Mouse (Mus musculus) retina, embryonic 14.5 days (tissue): ENCODE data around the gene Gsc2.
A peak's percentile ranks its signal among the peaks of the same experiment; 100 is the strongest.

ENCODE experiments used
- DNase-seq: peaks from one replicate; pipeline ENCODE4 v3.0.0-alpha.2; 2015; ENCODE audit warnings: low spot score

Gene Gsc2

DNA sequence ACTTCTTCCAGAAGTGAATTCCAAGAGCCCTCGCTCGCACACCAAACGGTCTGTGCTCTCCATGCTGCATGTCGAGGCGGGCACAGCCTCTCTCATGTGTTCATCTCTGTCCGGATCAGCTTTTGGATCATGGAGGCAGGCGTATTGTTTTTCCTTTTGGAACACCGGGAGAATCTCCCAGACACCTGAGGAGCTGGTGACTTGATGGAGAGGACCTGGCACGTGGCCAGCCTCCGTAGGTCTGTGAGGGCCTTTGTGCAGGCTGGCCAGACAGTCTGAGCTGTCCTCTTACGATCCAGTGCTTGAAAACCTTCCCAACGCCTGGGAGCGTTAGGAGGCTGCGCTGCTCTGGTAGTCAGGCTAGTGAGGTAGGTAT lies 7.3 kb upstream of the Gsc2 start:
- DNase-seq: no peak

DNA sequence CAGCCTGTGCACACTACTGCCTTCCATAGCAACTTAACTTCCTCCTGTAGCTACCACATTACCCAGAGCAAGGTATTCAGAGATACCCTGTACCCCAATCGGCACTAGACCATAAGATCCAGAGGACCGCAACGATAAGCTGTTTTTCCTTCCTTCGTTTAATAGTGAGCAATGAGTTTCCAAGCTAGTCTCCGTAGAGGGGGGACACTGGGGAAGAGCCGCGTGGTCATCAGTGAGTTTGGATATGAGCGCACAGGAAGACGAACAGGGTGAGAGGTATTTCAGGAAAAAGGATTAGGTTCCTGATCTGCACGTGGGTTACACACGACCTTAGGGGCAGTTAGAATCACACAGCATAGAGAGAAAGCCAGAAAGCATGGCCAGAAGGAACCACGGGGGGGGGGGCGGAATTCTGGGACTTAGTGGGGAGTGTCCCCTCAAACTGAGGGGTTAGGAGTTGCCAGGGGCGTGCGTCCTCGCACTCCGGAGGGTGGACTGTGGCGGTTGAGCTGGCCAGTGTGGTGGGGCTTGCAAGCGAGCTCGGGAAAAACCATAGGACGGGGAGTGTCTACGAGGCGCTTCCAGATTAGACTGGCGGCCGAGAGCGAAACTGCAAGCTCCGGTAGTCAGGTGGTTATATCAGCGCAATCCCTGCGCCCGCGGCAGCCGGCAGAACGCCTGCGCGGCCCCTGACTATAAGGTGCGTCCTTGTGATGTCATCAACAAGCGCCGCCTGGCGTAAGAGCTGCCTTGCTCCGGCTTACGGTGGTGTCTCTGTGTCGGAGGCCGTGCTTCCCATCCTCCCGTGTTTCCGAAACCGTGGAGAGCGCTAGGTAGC lies 6.7 kb upstream of the Gsc2 start:
- peak; percentile 98 for DNase-seq

DNA sequence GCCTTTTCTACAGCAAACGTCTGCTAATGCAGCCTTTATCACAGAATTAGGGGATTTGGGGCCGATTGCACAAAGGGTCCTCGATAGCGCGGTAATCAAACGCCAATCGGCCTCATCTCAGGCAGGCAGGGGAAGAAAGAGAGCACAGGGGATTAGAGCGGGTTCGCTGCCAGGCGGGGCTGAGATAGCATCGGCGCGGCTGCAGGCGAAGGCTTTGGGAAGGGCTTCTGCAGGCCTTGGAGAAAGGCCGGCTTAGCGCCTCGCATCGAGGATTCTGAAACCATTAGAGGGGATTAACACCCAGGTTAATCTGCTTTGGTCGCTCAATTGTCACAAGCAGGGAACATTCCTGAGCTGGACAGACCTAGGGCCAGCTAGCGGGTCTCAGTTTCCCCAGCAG lies 5.7 kb upstream of the Gsc2 start:
- DNase-seq: peak; percentile 37

DNA sequence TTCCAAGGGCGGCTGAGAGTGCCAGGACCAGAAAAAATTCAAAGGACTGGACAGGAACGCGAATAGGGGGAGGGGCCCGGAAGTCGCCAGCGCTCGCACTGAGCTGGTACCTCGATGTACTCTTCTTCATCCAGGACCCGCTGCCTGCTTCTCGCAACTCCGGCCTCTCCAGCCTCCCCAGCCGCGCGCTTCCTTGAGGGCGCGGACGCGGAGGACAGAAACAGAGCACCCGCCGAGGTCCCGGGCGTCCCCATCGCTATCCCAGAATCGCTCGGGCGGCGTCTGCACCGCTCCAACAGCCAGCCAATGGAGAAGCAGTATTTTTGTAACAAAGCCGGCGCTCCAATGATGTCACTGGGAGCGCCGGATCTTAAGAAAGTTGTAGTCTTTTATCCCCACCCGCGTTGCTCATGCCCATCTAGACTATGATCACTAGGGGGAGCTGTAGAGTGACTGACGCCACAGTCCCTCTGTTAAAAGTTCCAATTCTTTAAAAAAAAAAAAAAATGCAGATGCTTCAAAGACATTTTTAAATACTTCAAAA lies 3.7 kb downstream of the Gsc2 start, which contains the start of gene Ess2:
TSS of gene Ess2 (minus strand) at position 297 of the 544 bp plus-strand sequence.
- DNase-seq: peak; percentile 99

GRCm38 (mm10) chr16:17898462-17898861 lies 16.4 kb downstream of the Gsc2 start, which contains the start of the genes Dgcr2 and Tssk2:
TSS of gene Dgcr2 (minus strand) at chr16:17898562.
TSS of gene Tssk2 (plus strand) at chr16:17898637.
- DNase-seq: no peak

DNA sequence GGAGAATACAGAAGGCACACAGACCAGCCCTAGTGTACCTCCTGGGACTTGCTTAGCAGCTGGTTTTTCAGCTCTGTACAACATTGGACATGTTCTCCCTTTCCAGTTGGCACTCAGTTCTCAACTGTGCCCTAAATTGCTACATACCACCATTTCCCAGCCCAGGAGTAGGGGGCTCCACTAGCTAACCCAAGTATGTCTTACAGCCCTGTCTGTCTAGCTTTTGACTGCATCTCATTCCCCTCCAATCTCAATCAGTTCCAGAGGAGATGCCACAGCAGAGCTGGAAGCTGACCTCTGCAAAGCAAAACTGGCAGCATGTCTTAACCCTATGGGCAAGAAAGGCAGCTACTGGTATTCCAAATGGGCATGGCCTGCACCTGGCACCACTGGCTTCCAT lies 18.8 kb downstream of the Gsc2 start:
- no peak for DNase-seq

DNA sequence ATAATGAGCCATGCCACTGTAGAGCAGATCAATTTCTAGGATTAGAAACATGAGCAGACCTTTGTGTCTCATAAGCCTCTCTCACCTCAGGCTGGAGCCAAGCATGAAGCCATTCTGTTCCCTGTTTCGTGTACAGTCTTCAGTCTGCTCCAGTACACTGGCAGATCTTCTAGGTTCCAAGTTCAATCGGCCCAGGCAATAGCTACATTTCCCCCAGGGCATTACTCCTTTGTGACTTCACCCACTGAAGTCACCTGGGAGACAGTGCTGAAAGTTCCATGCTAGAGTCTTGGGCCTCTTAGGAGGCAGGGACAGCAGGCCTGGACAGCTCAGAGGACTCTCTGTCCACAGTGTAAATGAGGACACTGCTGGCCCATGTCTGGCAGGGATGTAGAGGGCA lies 20.9 kb downstream of the Gsc2 start, which contains the start of gene Tssk1:
TSS of gene Tssk1 (plus strand) at position 301 of the 400 bp plus-strand sequence.
- DNase-seq: no peak

- no peak for DNase-seq
Measured at GRCm38 (mm10) chr16:17892606-17893005, 22.3 kb downstream of the Gsc2 start.

DNA sequence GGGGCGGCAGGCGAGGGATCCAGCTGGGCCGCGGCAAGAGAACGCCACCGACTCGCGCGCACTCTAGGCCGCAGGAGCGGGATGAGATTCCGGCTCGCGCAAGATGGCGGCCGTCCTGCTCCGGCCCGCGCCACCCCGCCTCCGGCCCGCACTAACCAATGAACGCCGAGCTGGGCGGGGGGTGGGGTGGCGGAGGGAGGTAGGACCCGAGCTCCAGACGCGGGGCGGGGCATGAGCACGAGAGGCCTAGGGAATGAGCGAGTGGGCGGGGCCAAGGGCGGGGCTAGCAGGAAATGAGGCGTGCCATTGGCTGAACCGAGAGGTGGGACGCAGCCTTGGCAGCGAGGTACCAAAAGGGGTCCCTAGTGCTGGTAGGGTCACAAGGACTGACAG lies 23.3 kb downstream of the Gsc2 start, which contains the start of gene Gm20518:
TSS of gene Gm20518 (minus strand) at position 105 of the 393 bp plus-strand sequence.
- peak; percentile 100 for DNase-seq

GRCm38 (mm10) chr16:17890917-17891566 lies 23.8 kb downstream of the Gsc2 start:
- peak; percentile 55 for DNase-seq

- no peak for DNase-seq
Measured at GRCm38 (mm10) chr16:17890342-17890727, 24.5 kb downstream of the Gsc2 start.

DNA sequence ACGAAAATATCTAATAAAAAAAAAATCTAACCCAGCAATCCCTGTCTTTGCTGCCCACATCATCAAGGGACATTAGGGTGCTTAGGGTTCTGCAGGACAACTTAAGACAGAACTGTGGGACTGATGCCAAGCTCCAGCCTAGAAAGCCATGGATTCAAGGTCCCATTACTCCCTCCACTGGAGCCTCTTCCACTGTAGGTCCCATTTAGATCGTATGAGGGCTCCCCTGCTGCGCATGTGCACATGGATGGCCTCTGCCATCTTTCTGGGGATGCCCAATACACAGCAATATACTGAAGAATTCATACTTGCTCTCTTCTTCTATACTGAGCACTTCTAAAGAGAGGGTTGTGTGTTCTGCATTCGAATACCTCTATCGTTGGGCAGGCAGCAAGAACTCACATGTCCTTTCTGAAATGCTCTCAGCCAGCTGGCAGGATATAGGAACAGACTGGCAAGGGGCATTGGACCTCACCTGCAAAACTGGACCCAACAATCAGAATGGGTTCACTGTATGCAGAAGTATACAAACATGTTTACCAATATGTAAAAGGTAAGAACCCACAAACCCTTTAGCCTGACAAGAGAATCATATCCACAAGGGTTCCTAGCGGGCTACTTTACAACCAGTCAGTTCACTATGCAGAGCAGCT lies 25.0 kb downstream of the Gsc2 start:
- DNase-seq: no peak

DNA sequence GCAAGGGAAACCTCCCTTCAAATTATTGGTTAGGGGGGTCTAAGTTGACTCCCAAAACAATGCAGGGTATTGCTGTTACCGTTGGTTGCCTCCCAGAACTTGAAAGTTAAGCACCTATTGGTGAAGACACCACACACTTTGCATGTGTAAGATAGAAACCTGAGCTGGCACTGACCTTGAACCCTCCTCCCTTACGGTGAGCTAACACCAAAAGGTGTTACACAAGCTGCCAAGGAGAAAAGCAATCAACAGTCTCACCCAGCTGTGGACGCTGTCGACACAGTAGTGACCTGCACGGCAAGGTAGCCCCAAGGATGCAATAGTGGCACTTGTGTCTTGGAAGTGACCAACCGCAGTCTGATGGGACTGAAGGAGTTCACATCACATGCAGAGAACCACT lies 30.7 kb downstream of the Gsc2 start:
- DNase-seq: no peak

- no peak for DNase-seq
Measured at GRCm38 (mm10) chr16:17882196-17882595, 32.7 kb downstream of the Gsc2 start.

GRCm38 (mm10) chr16:17879571-17879970 lies 35.3 kb downstream of the Gsc2 start:
- DNase-seq: no peak

GRCm38 (mm10) chr16:17876096-17876495 lies 38.8 kb downstream of the Gsc2 start:
- no peak for DNase-seq

DNA sequence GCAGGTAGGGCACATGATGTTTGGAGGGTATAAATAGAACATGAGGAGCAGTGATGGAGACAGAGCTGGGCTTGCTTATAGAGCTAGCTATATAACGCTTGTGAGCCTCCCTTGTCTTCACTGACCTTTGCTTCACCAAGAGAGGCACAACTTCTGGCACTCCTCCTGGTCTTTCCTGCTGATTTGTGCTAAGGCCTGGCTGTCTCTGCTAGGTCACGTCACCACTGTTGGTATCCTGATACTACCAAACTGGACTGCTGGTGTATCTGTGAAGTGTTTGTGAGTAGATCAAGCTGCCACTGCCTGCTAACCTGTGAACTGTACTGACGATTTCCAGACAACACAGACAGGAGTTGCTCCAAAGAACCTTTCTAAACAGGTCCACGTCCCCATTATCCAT lies 39.7 kb downstream of the Gsc2 start:
- DNase-seq: no peak

DNA sequence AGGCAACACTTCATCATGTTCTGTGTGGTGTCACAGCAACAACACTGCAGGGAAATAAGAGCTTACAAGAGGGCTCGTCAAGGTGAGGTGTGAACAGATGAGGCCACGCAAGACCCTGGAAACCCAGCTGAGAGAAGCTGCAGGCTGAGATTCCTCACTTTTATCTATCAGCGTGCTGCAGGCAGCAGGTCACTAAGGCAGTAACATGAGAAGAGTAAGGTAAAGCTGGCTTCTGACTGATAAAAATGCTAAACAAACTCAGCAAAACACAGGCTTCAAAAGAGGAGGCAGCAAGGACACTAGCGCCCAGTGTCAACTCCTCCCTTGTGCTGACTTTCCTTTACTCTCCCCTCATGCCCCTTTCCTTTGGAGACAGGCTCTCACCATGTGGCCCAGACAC lies 41.9 kb downstream of the Gsc2 start:
- DNase-seq: no peak

- DNase-seq: no peak
Measured at GRCm38 (mm10) chr16:17871248-17871647, 43.6 kb downstream of the Gsc2 start.

DNA sequence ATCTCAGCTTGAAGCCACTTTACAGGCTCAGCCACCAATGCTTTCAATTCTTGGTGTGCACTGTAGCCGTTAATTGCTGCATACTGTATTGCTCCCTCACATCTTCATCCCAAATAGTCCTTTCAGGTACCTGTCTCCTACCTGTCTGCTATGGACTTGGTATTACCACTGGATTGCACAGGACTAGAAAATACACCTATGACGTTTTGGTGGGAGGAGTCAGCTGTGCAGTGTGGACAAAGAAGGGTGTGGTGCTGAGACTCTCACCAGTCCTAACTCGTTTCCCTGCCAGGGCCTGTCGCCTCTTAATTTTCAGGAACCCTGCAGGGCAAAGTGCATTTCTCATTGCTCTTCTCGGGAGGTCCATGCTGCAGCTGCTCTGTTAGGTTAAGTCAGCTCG lies 49.1 kb downstream of the Gsc2 start:
- DNase-seq: no peak

- DNase-seq: no peak
Measured at GRCm38 (mm10) chr16:17865293-17865692, 49.6 kb downstream of the Gsc2 start.
